Mouse (Mus musculus) forelimb bud, embryonic 11.5 days (tissue): ENCODE measurements around the gene Gtf2f1.

ENCODE experiments used
- DNase-seq: peaks from one replicate; pipeline ENCODE4 v3.0.0-alpha.2; 2012; ENCODE audit warnings: low read depth, low spot score

Gene Gtf2f1

DNA sequence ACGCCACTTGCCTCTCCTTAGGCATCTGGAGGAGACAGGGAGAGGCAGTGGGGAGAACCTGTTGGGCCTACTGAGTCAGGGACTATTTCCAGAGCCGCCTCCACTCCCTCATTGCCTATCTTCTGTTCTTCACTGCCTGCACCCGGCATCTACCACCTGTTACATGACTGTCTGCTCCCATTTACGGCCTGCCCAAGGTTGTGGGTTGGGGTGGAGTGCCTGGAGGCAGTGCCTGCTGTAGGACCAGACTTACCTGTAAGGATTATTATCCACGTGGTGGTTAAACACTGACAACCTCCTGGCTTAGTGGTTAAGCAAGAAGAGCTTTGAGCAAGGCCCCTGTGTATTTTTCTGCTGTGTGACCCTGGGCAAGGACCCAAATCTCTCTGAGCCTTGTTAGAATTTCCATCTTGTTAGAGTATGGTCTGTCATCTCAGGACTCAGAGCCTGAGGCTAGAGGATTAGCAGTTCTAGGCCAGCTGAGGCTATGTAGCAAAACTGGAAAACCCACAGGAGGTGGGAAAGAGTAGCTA is 36.3 kb downstream of the Gtf2f1 start:
- no peak for DNase-seq

DNA sequence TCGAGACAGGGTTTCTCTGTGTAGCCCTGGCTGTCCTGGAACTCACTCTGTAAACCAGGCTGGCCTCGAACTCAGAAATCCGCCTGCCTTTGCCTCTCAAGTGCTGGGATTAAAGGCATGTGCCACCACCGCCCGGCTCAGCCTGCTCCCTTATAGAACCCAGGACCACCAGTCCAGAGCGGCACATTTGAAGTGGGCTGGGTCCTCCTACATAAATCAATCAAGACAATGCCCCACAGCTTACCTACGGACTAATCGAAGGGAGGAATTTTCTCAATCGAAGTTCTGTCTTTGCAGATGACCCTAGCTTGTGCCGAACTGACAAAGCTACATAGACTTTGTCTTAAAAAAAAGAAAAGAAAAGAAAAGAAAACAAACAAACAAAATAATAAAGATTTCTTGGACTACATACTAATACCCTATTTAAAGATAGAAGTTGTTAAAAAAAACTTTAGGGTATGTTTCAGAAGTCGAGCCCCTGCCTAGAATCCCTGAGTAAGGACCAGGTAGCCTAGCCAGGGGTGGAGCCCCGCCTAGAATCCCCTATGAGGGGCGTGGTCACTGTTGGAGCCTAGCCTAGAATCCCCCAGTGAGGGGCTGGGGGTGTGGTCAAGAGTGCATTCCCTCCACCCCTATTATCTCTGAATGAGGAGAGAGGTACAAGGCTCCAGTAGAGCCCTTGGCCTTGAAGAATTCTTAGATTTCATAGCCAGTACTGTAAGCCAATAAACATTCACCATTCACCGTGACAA is 37.0 kb downstream of the Gtf2f1 start:
- DNase-seq: no peak

DNA sequence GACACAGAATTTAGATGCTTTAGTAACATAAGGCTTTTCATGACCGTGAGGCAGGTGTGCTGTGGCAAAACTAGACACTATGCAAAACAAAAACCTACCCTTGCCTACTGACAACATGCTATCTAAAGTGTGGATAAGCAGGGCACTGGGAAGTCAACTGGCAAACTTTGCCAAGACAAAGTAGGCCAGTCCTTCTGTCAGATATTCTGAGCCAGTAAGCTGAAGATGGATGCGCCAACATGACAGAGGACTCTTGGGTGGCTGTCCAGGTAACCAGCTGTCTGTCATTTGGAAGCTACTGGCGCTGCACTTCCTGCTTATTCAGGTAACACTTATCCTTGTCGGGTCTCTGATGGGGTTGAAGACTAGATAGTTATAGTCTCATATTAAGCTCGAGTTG is 41.0 kb downstream of the Gtf2f1 start:
- DNase-seq: no peak

DNA sequence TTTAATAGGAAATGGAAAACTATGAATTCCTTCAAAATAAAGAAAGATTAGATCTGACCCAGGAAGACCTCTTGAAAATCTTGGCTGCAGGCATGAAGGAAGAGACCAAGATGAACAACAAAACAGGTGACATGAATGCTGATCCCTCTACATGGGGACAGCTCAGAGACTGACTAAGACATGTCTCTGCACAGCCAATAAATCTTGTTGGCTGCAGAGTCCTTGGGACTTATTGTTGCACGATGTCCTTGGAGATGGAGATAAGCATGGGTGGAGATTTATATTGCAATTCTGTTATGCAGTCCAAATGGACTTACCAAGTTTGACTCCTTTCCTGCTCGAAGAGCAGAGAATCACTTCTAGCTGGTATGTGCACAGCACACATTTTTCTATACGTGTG is 41.8 kb downstream of the Gtf2f1 start:
- no peak for DNase-seq

DNA sequence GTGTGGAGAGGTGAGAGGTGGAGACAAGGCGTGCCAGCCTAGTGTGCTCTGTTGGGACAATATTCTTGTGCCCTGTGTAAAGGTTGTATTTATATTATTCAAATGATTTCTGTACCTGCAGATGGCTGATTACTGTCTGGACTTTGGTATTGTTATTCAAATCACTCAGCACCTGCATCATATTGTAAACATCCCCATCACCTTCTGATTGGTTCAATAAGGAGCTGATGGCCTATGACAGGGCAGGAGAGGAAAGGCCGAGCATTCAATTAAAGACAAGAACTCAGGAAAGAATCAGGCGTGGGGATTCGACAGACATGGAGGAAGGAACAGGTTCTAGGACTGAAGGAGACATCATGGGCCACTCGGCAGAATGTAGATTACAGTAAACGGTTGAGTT is 47.4 kb downstream of the Gtf2f1 start:
- no peak for DNase-seq

DNA sequence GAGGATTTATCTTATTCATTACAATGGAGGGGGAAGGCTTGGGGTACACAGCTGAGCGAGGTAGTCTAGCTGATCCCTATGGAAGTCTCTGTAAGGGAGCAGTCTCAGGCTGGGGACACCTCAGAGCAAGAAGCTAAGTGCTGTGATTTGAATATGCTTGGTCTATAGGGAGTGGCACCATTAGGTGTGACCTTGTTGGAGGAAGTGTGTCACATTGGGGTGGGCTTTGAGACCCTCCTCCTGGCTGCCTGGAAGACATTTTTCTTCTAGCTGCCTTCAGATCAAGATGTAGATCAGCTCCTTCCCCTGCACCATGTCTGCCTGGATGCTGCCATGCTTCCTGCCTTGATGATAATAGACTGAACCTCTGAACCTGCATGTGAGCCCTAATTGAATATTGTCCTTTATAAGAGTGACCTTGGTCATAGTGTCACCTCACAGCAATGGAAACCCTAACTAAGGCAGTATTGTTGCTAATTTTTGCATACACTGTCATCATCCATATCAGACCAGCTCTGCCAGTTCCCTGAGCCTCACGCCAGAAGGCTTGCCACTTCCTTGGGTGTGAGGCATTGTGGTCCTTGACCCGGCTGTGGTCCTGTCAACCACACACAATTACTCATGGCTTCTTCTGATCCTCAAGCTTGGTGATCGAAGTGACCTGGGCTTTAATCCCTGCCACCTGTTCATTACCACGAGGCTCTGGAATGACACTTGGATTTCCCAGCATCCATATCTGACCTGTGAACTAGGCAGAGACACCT is 48.3 kb downstream of the Gtf2f1 start:
- DNase-seq: no peak

DNA sequence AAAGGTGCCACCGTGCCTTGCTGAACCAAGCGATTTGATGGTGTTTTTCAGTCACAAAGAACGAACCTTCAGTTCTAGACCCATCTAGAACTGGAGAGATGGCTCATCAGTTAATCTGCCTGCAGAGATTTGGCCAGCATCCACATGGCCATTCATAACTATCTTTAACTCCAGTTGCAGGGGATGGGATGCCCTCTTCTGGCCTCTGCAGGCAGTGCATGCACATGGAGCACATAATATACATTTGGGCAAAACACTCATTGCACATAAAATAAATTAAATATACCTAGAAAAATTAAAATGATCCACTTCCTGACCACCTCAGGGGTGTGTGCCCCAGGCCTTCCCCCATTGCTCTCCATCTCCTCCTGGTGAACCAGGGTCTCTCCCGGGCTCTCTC is 49.2 kb downstream of the Gtf2f1 start:
- no peak for DNase-seq

DNA sequence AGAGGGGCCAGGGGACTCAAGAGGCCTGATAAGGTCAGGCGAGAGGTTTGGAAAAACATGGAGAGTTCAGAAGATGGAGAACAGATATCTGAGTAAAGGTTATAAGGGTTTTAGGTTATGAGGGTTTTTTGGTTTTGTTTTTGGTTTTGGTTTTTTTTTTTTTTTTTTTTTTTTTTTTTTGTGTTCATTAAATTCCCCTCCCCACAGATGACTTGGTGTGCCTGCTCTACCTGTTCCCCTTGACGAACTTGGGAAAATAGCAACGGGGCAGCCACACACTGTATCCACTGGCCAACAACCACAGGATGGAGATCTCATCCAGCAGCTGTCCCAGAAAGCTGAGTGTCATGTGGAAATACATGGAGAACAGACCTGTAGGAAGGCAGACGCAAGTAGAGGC is 52.4 kb downstream of the Gtf2f1 start:
- no peak for DNase-seq

DNA sequence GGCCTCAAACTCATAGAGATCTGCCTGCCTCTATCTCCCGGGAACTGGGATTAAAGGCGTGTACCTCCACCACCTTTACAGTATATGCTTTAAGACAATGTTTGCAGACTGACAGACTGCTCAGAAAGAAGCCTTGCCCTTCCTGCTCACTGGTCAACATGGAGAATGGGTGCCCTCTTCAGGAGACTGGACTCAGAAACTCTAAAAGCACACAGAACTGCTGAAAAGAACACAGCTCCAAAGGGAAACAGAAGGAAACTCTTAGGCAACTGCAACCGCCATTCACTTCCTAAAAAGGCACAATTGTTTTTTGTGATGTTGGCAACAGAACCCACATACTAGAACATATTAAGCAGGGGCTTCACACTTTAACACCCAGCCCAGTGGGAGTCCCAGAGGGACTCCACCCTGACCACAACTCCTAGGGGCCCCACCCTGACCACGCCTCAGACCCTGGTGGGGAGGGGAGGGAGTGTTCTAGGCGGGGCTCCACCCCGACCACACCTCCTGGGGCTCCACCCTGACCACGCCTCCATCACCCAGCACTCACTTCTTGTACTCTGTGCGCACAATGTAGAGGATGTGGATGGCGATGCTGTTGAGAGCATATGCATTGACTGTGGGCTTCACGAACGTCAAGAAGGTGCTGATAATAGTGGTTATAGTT is 53.2 kb downstream of the Gtf2f1 start:
- DNase-seq: no peak

DNA sequence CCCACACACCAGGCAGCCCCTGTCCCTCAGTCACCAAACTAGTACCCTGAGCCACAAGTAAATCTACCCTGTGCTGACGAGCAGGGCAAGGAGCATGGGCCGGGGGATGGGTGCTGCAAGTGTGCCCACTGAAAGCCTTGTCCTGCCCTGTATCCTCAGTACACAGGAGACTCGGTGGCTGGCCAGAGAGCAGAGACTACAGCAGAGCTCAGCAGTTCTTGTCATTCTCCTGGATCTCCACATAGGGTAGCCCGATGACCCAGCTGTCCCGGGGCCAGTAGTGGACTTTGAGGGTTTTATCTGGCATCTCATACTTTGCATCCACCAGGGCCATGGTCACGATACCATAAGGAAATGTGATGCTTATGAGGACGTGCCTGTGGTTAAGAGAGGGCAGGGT is 56.2 kb downstream of the Gtf2f1 start:
- no peak for DNase-seq
